In the genomic region with DNA sequence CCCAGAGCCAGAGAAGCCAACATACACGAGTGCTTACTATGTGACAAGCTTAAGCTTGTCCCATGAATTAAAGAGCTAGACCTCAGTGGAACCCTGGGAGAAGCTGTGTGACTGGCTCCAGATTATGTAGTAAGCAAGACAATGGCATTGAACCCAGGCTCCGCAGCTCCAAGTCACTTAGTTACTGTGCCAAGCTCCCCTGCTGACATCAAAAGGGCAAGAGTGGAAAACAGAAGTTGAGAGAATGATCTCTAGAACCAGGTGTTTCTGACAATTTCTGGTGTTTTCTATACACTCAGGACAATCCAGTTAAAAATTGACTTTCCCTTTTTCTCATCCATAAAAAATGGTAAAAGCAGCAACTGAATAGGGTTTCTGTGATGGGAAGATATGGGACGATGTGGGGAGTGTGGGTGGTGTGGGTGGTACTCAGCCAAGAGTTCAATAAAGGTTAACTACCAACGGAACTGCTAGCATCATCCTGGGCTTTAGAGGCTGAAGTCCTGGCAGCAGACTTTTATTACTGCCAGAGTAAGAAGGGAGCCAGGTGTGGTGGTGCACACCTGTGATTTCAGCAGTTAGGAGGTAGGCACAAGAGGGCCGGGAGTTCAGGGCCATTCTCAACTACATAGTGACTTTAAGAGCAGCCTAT, we compare ENCODE assay signal across 26 mouse cellular contexts. TPM values are rescaled to one million over a fixed set of nuclear protein-coding genes. Genes with fewer than 3 reads are reported as not detected.
A peak's percentile ranks its signal among the peaks of the same experiment; 100 is the strongest.
DNase-seq lines count a peak whose midpoint lies in the region; ATAC-seq and TF ChIP-seq lines count a peak whose summit lies in the region.
"Had no signal": no experiment of that assay in that cellular context is flagged by ENCODE, and none has a peak within 500 bp of the region (broad histone marks: within the 10 kb centered on the region; RNA-seq: fewer than 3 reads in every experiment).

No protein-coding gene starts in this region.

- H3K4me1 ChIP-seq in kidney, embryonic 15.5 days: 0 out of 2 replicates have a peak, but pooled peaks cover 4% of the 10 kb centered on the region
- H3K4me1 ChIP-seq in intestine, embryonic 15.5 days (replicated peaks): peaks cover 6% of the 10 kb centered on the region; the same call in 1 of the 2 replicates
- peaks cover 11% of the 10 kb centered on the region for H3K4me1 ChIP-seq in intestine, postnatal 0 days (replicated peaks; ENCODE audit: control insufficient read depth, insufficient read depth, low read length)
- H3K4me1 ChIP-seq: forebrain, embryonic 12.5 days; forebrain, embryonic 15.5 days; hindbrain, embryonic 12.5 days had no signal

- no peak overlapping the region for H3K4me3 ChIP-seq in kidney, embryonic 15.5 days (replicated peaks)
- H3K4me3 ChIP-seq in intestine, embryonic 15.5 days (replicated peaks): no peak overlapping the region
- no peak overlapping the region for H3K4me3 ChIP-seq in intestine, postnatal 0 days (ENCODE audit: low read depth, low read length)
- H3K4me3 ChIP-seq: embryonic facial prominence, embryonic 10.5 days; embryonic facial prominence, embryonic 13.5 days; erythroblast, embryonic 14.5 days; forebrain, embryonic 12.5 days; forebrain, embryonic 15.5 days; heart, adult 2 months; hindbrain, embryonic 12.5 days had no signal

- no peaks in the 10 kb centered on the region for H3K27me3 ChIP-seq in kidney, embryonic 15.5 days
- no peaks in the 10 kb centered on the region for H3K27me3 ChIP-seq in intestine, embryonic 15.5 days (replicated peaks)
- no peaks in the 10 kb centered on the region for H3K27me3 ChIP-seq in intestine, postnatal 0 days (replicated peaks; ENCODE audit: control insufficient read depth, insufficient read depth, low read length)
- H3K27me3 ChIP-seq: embryonic facial prominence, embryonic 13.5 days; forebrain, embryonic 12.5 days; forebrain, embryonic 15.5 days; hindbrain, embryonic 12.5 days had no signal

- no peak for TF ChIP-seq CTCF in intestine, postnatal 0 days (IDR thresholded peaks at IDR 0.05; ENCODE audit: low read depth)

- H3K9me3 ChIP-seq in kidney, embryonic 15.5 days (replicated peaks): no peaks in the 10 kb centered on the region
- no peaks in the 10 kb centered on the region for H3K9me3 ChIP-seq in intestine, embryonic 15.5 days
- no peaks in the 10 kb centered on the region for H3K9me3 ChIP-seq in intestine, postnatal 0 days (ENCODE audit: control insufficient read depth)
- H3K9me3 ChIP-seq: embryonic facial prominence, embryonic 13.5 days; forebrain, embryonic 12.5 days; forebrain, embryonic 15.5 days; hindbrain, embryonic 12.5 days had no signal

- ATAC-seq in kidney, embryonic 15.5 days (replicated peaks; ENCODE audit: low FRiP score): no peak
- ATAC-seq in intestine, embryonic 15.5 days: 0 out of 2 replicates have a peak, but pooled peaks have one; percentile 21
- ATAC-seq in intestine, postnatal 0 days: peak; percentile 63
- no peak for ATAC-seq in megakaryocyte-erythroid progenitor cell, adult 5-6 weeks (replicated peaks; ENCODE audit: low FRiP score, low TSS enrichment, poor library complexity, severe bottlenecking)
- ATAC-seq: activated CD4-positive, CD25-positive, alpha-beta regulatory T cell, adult 4 months; CD4-positive, CD25-positive, alpha-beta regulatory T cell, adult 4 months; forebrain, embryonic 15.5 days had no signal

- no peaks in the 10 kb centered on the region for H3K36me3 ChIP-seq in kidney, embryonic 15.5 days
- H3K36me3 ChIP-seq in intestine, embryonic 15.5 days: no peaks in the 10 kb centered on the region
- H3K36me3 ChIP-seq in intestine, postnatal 0 days (ENCODE audit: control insufficient read depth, insufficient read depth): no peaks in the 10 kb centered on the region
- H3K36me3 ChIP-seq: embryonic facial prominence, embryonic 10.5 days; embryonic facial prominence, embryonic 13.5 days; forebrain, embryonic 12.5 days; forebrain, embryonic 15.5 days; hindbrain, embryonic 12.5 days had no signal

- H3K9ac ChIP-seq in kidney, embryonic 15.5 days: no peak overlapping the region
- H3K9ac ChIP-seq in intestine, embryonic 15.5 days: no peak overlapping the region
- H3K9ac ChIP-seq in intestine, postnatal 0 days (ENCODE audit: low read depth, low read length): no peak overlapping the region
- H3K9ac ChIP-seq: embryonic facial prominence, embryonic 13.5 days; forebrain, embryonic 12.5 days; forebrain, embryonic 15.5 days; hindbrain, embryonic 12.5 days had no signal

- H3K4me2 ChIP-seq in kidney, embryonic 15.5 days: no peak overlapping the region
- no peak overlapping the region for H3K4me2 ChIP-seq in intestine, embryonic 15.5 days (replicated peaks)
- no peak overlapping the region for H3K4me2 ChIP-seq in intestine, postnatal 0 days (replicated peaks; ENCODE audit: low read depth)
- H3K4me2 ChIP-seq: embryonic facial prominence, embryonic 13.5 days; forebrain, embryonic 12.5 days; forebrain, embryonic 15.5 days; heart, embryonic 11.5 days; hindbrain, embryonic 12.5 days had no signal

- DNase-seq in kidney, adult 9 months: peak; percentile 59
- DNase-seq in kidney, postnatal 14 days: peak; percentile 37
- DNase-seq in kidney, postnatal 4 days: no peak
- DNase-seq in lung, postnatal 25 days (ENCODE audit: low spot score): no peak
- DNase-seq: adrenal gland, adult 8-10 months; adrenal gland, postnatal 25 days; cerebellum, adult 11-12 months; cerebellum, adult 8-10 months; cerebellum, postnatal 10 days; cerebellum, postnatal 36 days; embryo, embryonic 11 days; gastrocnemius, postnatal 25 days; heart, adult 2 months had no signal

- no peak overlapping the region for H3K27ac ChIP-seq in kidney, embryonic 15.5 days
- no peak overlapping the region for H3K27ac ChIP-seq in intestine, embryonic 15.5 days
- no peak overlapping the region for H3K27ac ChIP-seq in intestine, postnatal 0 days (ENCODE audit: low read depth, low read length)
- H3K27ac ChIP-seq: embryonic facial prominence, embryonic 10.5 days; embryonic facial prominence, embryonic 13.5 days; forebrain, embryonic 12.5 days; forebrain, embryonic 15.5 days; heart, adult 2 months; hindbrain, embryonic 12.5 days had no signal

- 49% methylated on average over 5 of the region's 5 CpGs for WGBS in kidney, embryonic 15.5 days
- WGBS in intestine, embryonic 15.5 days: 53% methylated on average over 5 of the region's 5 CpGs
- 44% methylated on average over 5 of the region's 5 CpGs for WGBS in intestine, postnatal 0 days

RNA-seq across cellular contexts. Expression of gene Fam117b, which starts 15.5 kb away (rescaled TPM):
- polyA plus RNA-seq in kidney, embryonic 15.5 days (2015; fragmentation: Nextera tagmentation; extraction: Ambion mirVana): 12.1 TPM in 2 replicates
- 6.6 and 7.8 TPM in 2 replicates for polyA plus RNA-seq in intestine, embryonic 15.5 days (2015; fragmentation: Nextera tagmentation; extraction: Ambion mirVana)
- polyA plus RNA-seq in intestine, postnatal 0 days (2015; fragmentation: Nextera tagmentation; extraction: Ambion mirVana): 3.6 and 3.7 TPM in 2 replicates
- total RNA-seq in megakaryocyte-erythroid progenitor cell, adult 5-6 weeks (2014; fragmentation: Nextera tagmentation): 22.3 and 32.0 TPM in 2 replicates
- total RNA-seq in megakaryocyte-erythroid progenitor cell, adult 5-6 weeks (2017): 30.0 and 32.6 TPM in 2 replicates

Comparison
In these comparisons a context has a peak if more than half of its experiments do, and no peak if none do; other contexts are left out.
1. DNase-seq: peak in kidney, adult 9 months (single experiment) and kidney, postnatal 14 days (single experiment); none in kidney, postnatal 4 days (0 of 2) and lung, postnatal 25 days (single experiment).
2. ATAC-seq: peak in intestine, embryonic 15.5 days (single experiment) and intestine, postnatal 0 days (single experiment); none in kidney, embryonic 15.5 days (single experiment) and megakaryocyte-erythroid progenitor cell, adult 5-6 weeks (single experiment).